32 mouse cellular contexts compared by ENCODE assay signal in the genomic region with DNA sequence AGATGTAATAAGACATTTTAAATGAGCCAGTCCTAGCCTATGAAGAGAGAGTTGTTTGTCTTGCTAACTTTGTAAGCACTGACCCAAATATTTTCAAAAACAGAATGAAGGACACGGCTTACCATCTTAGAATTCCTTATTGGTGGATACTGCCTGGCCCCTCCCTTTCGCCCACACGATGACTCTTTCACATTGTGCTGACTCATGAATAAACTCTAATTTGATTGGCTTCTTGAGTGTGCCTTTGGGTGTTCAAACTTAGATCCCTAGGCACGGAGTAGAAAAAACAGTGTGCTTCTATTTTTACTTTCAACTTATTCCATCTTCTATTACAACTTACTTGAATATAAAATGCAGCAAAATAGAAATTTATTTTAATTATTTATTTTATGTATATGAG.
"Had no signal": no experiment of that assay in that cellular context is flagged by ENCODE, and none has a peak within 500 bp of the region (broad histone marks: within the 10 kb centered on the region; RNA-seq: fewer than 3 reads in every experiment).

No protein-coding gene starts in this region.

- DNase-seq: left cerebral cortex, postnatal 4 days; liver; liver, embryonic 13.5 days; liver, postnatal 0 days; lung, adult 18-20 months; lung, adult 2 months; lung, embryonic 14.5 days; lung, postnatal 10 days; lung, postnatal 14 days; lung, postnatal 36 days; lung, postnatal 4 days; midbrain, embryonic 14.5 days had no signal

- ATAC-seq: liver, embryonic 12.5 days; liver, postnatal 0 days; lung, postnatal 0 days; midbrain, embryonic 13.5 days; midbrain, embryonic 15.5 days; midbrain, embryonic 16.5 days had no signal

- H3K36me3 ChIP-seq: limb, embryonic 10.5 days; limb, embryonic 12.5 days; limb, embryonic 13.5 days; limb, embryonic 15.5 days; liver, embryonic 12.5 days; liver, embryonic 13.5 days; liver, embryonic 15.5 days; lung, embryonic 15.5 days; midbrain, embryonic 10.5 days; midbrain, embryonic 12.5 days; midbrain, embryonic 13.5 days; midbrain, embryonic 15.5 days; neural tube, embryonic 12.5 days had no signal

- H3K4me3 ChIP-seq: limb, embryonic 10.5 days; limb, embryonic 12.5 days; limb, embryonic 13.5 days; limb, embryonic 15.5 days; liver, embryonic 12.5 days; liver, embryonic 13.5 days; liver, embryonic 15.5 days; lung, embryonic 15.5 days; megakaryocyte, embryonic 14.5 days; midbrain, embryonic 10.5 days; midbrain, embryonic 12.5 days; midbrain, embryonic 13.5 days; midbrain, embryonic 15.5 days; myocyte; neural tube, embryonic 12.5 days had no signal

- H3K27me3 ChIP-seq: limb, embryonic 12.5 days; limb, embryonic 13.5 days; limb, embryonic 15.5 days; liver, embryonic 12.5 days; liver, embryonic 13.5 days; liver, embryonic 15.5 days; lung, embryonic 15.5 days; megakaryocyte, embryonic 14.5 days; midbrain, embryonic 12.5 days; midbrain, embryonic 13.5 days; midbrain, embryonic 15.5 days; neural tube, embryonic 12.5 days had no signal

- H3K27ac ChIP-seq: limb, embryonic 10.5 days; limb, embryonic 12.5 days; limb, embryonic 13.5 days; limb, embryonic 15.5 days; liver, embryonic 12.5 days; liver, embryonic 13.5 days; liver, embryonic 14.5 days; liver, embryonic 15.5 days; lung, embryonic 15.5 days; macrophage; midbrain, embryonic 10.5 days; midbrain, embryonic 12.5 days; midbrain, embryonic 13.5 days; midbrain, embryonic 15.5 days; neural tube, embryonic 12.5 days had no signal

- H3K9ac ChIP-seq: limb, embryonic 12.5 days; limb, embryonic 13.5 days; limb, embryonic 15.5 days; liver, embryonic 12.5 days; liver, embryonic 13.5 days; liver, embryonic 14.5 days; liver, embryonic 15.5 days; liver, postnatal 0 days; lung, embryonic 14.5 days; lung, embryonic 15.5 days; midbrain, embryonic 12.5 days; midbrain, embryonic 13.5 days; midbrain, embryonic 15.5 days; neural tube, embryonic 12.5 days had no signal

- H3K4me2 ChIP-seq: limb, embryonic 12.5 days; limb, embryonic 13.5 days; limb, embryonic 15.5 days; liver, embryonic 11.5 days; liver, embryonic 12.5 days; liver, embryonic 13.5 days; liver, embryonic 15.5 days; lung, embryonic 14.5 days; lung, embryonic 15.5 days; midbrain, embryonic 11.5 days; midbrain, embryonic 12.5 days; midbrain, embryonic 13.5 days; midbrain, embryonic 15.5 days; neural tube, embryonic 12.5 days had no signal

- H3K4me1 ChIP-seq: limb, embryonic 10.5 days; limb, embryonic 12.5 days; limb, embryonic 13.5 days; limb, embryonic 15.5 days; liver, embryonic 12.5 days; liver, embryonic 13.5 days; liver, embryonic 15.5 days; lung, embryonic 15.5 days; megakaryocyte, embryonic 14.5 days; midbrain, embryonic 12.5 days; midbrain, embryonic 13.5 days; midbrain, embryonic 15.5 days; neural tube, embryonic 12.5 days had no signal

- H3K9me3 ChIP-seq: limb, embryonic 10.5 days; limb, embryonic 12.5 days; limb, embryonic 13.5 days; limb, embryonic 15.5 days; liver, embryonic 12.5 days; liver, embryonic 13.5 days; liver, embryonic 15.5 days; lung, embryonic 15.5 days; megakaryocyte, embryonic 14.5 days; midbrain, embryonic 10.5 days; midbrain, embryonic 12.5 days; midbrain, embryonic 13.5 days; midbrain, embryonic 15.5 days; neural tube, embryonic 12.5 days had no signal
